Comparison of ENCODE assay signal across 11 mouse cellular contexts in the genomic region with DNA sequence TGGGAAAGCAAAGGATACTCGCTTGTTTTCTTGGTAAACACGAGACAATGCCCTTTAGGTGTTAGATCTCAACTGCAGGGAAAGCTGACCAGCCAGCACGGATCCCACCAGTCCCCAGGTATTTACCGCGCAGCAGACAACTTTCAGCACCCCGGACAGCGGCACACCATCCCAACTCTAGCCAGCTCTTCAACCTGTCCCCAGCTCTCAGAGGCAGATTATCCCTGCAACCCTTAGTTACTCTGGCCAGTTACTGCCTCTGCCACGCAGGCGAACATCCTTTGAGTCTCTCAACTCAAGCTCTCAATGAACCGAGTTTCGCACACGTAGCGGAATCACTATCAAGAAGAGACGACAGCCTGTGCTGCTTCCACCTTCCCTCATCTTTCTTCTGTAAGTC. TPM values are rescaled to one million over a fixed set of nuclear protein-coding genes. Genes with fewer than 3 reads are reported as not detected.
DNase-seq lines count a peak whose midpoint lies in the region; ATAC-seq and TF ChIP-seq lines count a peak whose summit lies in the region.
"Had no signal": no experiment of that assay in that cellular context is flagged by ENCODE, and none has a peak within 500 bp of the region (broad histone marks: within the 10 kb centered on the region; RNA-seq: fewer than 3 reads in every experiment).

No protein-coding gene starts in this region.

- H3K9me3 ChIP-seq in forebrain, embryonic 12.5 days: no peaks in the 10 kb centered on the region
- H3K9me3 ChIP-seq in midbrain, embryonic 13.5 days: no peaks in the 10 kb centered on the region
- H3K9me3 ChIP-seq: embryonic facial prominence, embryonic 15.5 days; stomach, embryonic 15.5 days had no signal

- H3K4me3 ChIP-seq in lung, adult 2 months (replicated peaks; ENCODE audit: extremely low read depth, low read depth, low read length): no peak overlapping the region
- peak overlapping the region; percentile 51 for H3K4me3 ChIP-seq in forebrain, embryonic 12.5 days (replicated peaks)
- peak overlapping the region; percentile 63 for H3K4me3 ChIP-seq in midbrain, embryonic 13.5 days (replicated peaks)

- no peak overlapping the region for H3K9ac ChIP-seq in forebrain, embryonic 12.5 days
- peak overlapping the region; percentile 80 for H3K9ac ChIP-seq in midbrain, embryonic 13.5 days (replicated peaks)
- H3K9ac ChIP-seq: embryonic facial prominence, embryonic 15.5 days; liver, embryonic 14.5 days; stomach, embryonic 15.5 days had no signal

- TF ChIP-seq POLR2A in lung, adult 2 months (IDR thresholded peaks at IDR 0.05; ENCODE audit: borderline replicate concordance, extremely low read depth, low read depth, low read length): no peak

- H3K27me3 ChIP-seq in forebrain, embryonic 12.5 days: peaks cover 38% of the 10 kb centered on the region
- peaks cover 24% of the 10 kb centered on the region for H3K27me3 ChIP-seq in midbrain, embryonic 13.5 days

- H3K27ac ChIP-seq in forebrain, embryonic 12.5 days: no peak overlapping the region
- H3K27ac ChIP-seq in midbrain, embryonic 13.5 days: no peak overlapping the region
- H3K27ac ChIP-seq: embryonic facial prominence, embryonic 15.5 days; liver, embryonic 14.5 days; stomach, embryonic 15.5 days had no signal

- peak overlapping the region; percentile 83 for H3K4me2 ChIP-seq in forebrain, embryonic 12.5 days
- peak overlapping the region; percentile 85 for H3K4me2 ChIP-seq in midbrain, embryonic 13.5 days (replicated peaks)

- no peaks in the 10 kb centered on the region for H3K36me3 ChIP-seq in forebrain, embryonic 12.5 days (replicated peaks)
- no peaks in the 10 kb centered on the region for H3K36me3 ChIP-seq in midbrain, embryonic 13.5 days
- H3K36me3 ChIP-seq: embryonic facial prominence, embryonic 15.5 days; stomach, embryonic 15.5 days had no signal

- WGBS in lung, adult 2 months: 6% methylated on average over 14 of the region's 14 CpGs
- 3% methylated on average over 14 of the region's 14 CpGs for WGBS in forebrain, embryonic 12.5 days
- 2% methylated on average over 14 of the region's 14 CpGs for WGBS in midbrain, embryonic 13.5 days

- no peaks in the 10 kb centered on the region for H3K4me1 ChIP-seq in lung, adult 2 months (ENCODE audit: control insufficient read depth, insufficient read depth, low read length)
- H3K4me1 ChIP-seq in forebrain, embryonic 12.5 days: peaks cover 8% of the 10 kb centered on the region
- peaks cover 13% of the 10 kb centered on the region; the same call in 1 of the 2 replicates for H3K4me1 ChIP-seq in midbrain, embryonic 13.5 days (replicated peaks)
- H3K4me1 ChIP-seq: stomach, embryonic 15.5 days had no signal

- DNase-seq in lung, adult 2 months: peak; percentile 4
- DNase-seq in lung, postnatal 25 days (ENCODE audit: low spot score): no peak
- peak; percentile 15 for DNase-seq in adrenal gland, adult 2 months
- peak; percentile 2 for DNase-seq in induced T-regulatory cell, adult 2 months (ENCODE audit: low read depth)
- no peak for DNase-seq in frontal cortex, postnatal 10 days (ENCODE audit: low spot score in 2 of 2)

- TF ChIP-seq CTCF in lung, adult 2 months (IDR thresholded peaks at IDR 0.05; ENCODE audit: insufficient read depth, low read length): no peak

- no peak for ATAC-seq in forebrain, embryonic 12.5 days (ENCODE audit: low FRiP score)
- ATAC-seq in midbrain, embryonic 13.5 days: 0 out of 2 replicates have a peak, but pooled peaks have one; percentile 1
- ATAC-seq in erythroblast, adult 5-6 weeks (replicated peaks; ENCODE audit: low FRiP score, poor library complexity, severe bottlenecking): no peak

RNA-seq across cellular contexts. Expression of gene Slc7a14, which starts 1.3 kb away (rescaled TPM):
- polyA plus RNA-seq in lung, adult 2 months (2012; rRNA removed): 0.05 TPM in 2 replicates
- 1 to 10 TPM; 3.3 to 6.9 TPM for total RNA-seq in adrenal gland, adult 2 months (2021)
- polyA plus RNA-seq in adrenal gland, adult 2 months (2012; rRNA removed): 0.71 and 1.1 TPM in 2 replicates
- 0.92 and 1.1 TPM in 2 replicates for polyA plus RNA-seq in forebrain, embryonic 12.5 days (2016; fragmentation: Nextera tagmentation; extraction: Ambion mirVana)
- polyA plus RNA-seq in midbrain, embryonic 13.5 days (2015; fragmentation: Nextera tagmentation; extraction: Ambion mirVana): 3.0 and 3.2 TPM in 2 replicates
- not detected in 2 replicates for total RNA-seq in erythroblast, adult 5-6 weeks (2015; ENCODE audit: low replicate concordance)
- under 0.01 TPM in 1 of 2 replicates, not detected in the other for total RNA-seq in erythroblast, adult 5-6 weeks (2017; ENCODE audit: low replicate concordance)

Comparison
In these comparisons a context has a peak if more than half of its experiments do, and no peak if none do; other contexts are left out.
1. DNase-seq: peak in lung, adult 2 months (single experiment), adrenal gland, adult 2 months (single experiment) and induced T-regulatory cell, adult 2 months (single experiment); none in lung, postnatal 25 days (single experiment) and frontal cortex, postnatal 10 days (0 of 2).